Mouse (Mus musculus) megakaryocyte, embryonic 14.5 days (primary cell): ENCODE results near the gene Vstm5.

ENCODE experiments used
- FLI1 ChIP-seq: IDR thresholded peaks from 2 replicates; pipeline ENCODE4 v1.6.1; 2012; ENCODE audit warnings: low read length, inconsistent platforms, mixed read lengths
- GATA1 ChIP-seq: IDR thresholded peaks from 3 replicates; pipeline ENCODE4 v1.6.1; 2012; ENCODE audit warnings: mixed read lengths, low read length, inconsistent platforms, borderline replicate concordance

DNA sequence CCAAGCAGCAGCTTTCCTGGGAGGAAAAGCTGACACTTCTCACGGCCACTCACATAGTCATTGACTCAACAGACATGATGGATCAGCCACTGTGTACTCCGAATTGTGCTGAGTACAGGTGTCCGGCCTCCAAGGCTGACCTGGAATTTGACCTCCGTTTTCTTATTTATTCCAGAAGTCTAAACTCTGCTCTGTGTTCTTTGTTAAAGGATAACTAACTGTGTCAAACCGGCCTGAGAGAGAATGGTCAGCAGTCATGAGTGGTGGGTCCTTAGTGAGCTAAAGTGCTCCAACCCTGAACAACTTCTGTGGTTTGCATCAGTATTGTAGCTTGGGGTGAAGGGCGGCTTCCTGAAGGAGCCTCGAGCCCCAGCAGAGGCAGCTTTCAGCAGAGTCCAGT is 13.4 kb downstream of the Vstm5 start:
- TF ChIP-seq GATA1 (no peak), FLI1 (no peak)
